Mouse (Mus musculus) forelimb bud, embryonic 11.5 days (tissue): ENCODE data around the gene Myo1e.

Experiments used
- DNase-seq: peaks from one replicate; pipeline ENCODE4 v3.0.0-alpha.2; 2012; ENCODE audit warnings: low read depth, low spot score

Myo1e gene

DNA sequence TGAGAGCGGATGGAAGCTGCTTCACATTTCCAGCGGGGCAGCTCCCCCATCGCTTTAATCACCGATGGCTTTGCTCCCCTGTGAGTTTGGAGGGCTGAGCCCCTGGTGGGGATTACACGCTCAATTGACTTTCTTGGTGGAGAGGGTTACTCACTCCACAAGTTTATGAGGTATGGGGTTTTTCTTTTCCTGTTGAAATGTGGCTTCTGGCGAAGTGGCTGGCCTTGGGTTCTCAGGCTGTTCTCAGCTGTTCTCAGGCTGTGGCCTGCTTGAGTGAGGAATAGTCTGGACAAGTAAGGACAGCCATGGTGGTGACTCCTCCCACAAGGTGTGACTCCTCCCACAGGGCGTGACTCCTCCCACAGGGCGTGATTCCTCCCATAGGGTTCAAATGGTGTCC lies 149.1 kb downstream of the Myo1e start:
- no peak for DNase-seq

- DNase-seq = no peak
Observed at GRCm38 (mm10) chr9:70359402-70360131, 152.4 kb downstream of the Myo1e start.

DNA sequence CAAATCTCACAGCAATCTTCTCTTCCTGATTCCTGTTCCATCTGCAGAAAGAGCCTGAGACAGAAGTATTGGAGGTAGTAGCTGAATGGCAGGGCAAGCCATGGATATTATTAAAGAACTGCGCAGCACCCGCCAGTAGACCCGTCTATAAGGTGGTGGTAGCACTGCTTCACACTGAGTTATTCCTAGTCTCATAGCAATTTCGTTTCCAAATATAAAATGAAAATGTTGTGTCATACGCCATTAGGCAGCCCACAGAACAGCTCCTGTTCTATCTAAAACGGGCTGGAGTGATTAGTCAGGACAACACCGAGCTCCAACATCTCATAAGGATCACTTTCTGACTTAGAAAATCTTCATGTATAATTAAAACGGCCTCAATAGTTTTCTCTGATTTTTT lies 157.6 kb downstream of the Myo1e start:
- DNase-seq = no peak

DNA sequence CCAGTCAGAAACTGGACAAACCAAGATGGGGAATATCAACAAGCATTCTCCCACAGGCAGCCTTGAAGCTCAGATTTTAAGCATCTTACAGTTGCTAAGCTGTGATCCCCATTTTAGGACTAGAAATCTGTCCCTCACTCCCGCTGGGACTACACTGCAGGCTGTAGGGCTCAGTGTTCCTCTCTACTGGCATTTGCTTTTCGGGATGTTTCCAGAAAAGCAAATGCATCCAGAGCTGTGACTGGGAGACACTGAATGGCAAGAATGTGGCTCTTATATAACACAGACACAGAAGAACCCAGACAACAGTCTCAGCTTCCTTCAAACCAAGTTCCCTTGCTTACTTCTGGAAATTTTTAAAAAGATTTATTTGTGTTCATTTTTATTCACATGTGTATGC lies 158.8 kb downstream of the Myo1e start:
- DNase-seq = no peak

- DNase-seq = no peak
Observed at GRCm38 (mm10) chr9:70366898-70367297, 159.7 kb downstream of the Myo1e start.

DNA sequence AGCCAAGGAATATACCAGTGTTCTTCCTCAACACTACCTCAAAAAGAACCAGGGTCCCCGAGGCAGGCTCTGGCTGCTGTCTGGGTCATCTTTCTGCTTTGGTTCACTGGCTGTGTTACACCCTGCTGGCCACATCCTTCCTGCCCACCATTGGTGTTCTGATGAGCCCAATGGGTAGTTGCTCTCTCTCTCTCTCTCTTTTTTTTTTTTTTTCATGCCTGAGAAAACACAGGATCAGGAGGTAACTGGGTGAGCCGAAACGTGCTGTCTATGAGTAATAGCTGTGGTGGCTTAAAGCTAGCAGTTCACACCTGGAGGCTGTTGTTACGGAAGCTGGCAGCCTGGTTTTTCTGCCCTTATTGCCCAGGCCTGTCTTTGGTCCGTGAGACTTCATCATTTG lies 164.5 kb downstream of the Myo1e start:
- no peak for DNase-seq

GRCm38 (mm10) chr9:70379502-70380467 lies 172.6 kb downstream of the Myo1e start:
- peak; percentile 52 for DNase-seq

GRCm38 (mm10) chr9:70382091-70382490 lies 174.9 kb downstream of the Myo1e start:
- no peak for DNase-seq

- DNase-seq = no peak
Observed at GRCm38 (mm10) chr9:70383750-70384149, 176.6 kb downstream of the Myo1e start.

DNA sequence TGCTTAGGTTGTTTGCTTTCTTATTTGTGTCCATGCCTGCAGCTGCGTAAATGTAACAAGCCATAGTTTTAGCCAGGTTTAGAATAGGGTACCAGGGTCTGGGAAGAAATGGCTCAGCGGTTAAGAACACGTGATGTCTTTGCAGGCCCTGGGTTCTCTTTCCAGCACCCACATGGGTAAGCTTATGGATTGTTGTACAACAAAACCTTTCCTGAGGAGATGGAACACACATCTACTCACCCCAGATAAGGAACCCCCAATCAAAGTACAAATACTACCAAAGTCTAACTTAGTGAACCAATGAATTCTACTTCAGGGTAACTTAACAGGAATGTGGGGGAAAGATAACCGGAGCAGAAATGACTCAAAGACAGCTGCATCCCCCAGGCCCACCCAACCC lies 177.3 kb downstream of the Myo1e start:
- DNase-seq = no peak

DNA sequence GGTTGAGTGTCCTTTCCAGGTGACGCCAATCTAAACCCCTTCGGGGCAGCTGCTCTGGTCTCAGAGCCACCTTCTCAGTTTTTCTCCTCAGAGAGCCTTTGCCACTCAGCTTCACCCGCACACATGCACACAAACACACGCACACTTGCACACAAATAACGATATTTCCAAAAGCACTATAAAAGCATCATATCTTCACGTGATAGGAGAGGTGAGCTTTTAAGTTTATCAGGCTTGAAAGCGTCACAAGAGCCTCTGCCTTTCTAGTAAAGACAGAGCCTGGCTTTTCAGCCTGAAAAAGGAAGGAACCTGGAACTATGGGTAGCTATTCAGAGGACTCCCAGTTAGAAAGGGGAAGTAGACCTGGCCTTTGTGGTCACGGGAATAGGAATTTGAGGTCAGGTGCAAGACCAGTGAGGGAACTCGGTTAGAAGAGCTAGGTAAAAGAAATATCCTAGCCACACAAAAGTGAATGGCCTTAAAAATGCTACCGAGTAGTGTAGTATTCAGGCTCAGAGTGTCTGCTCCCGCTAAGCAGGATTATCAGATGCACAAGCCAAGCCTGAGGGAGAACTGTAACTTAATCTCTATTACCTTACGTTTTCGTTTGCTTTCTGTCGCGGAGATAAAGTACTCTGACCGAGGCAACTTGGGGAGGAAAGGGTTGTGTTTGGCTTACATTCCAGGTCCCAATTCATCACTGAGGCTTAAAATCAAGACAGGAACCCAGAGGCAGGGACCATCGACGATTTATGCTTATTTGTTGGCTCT lies 178.0 kb downstream of the Myo1e start:
- DNase-seq = no peak

DNA sequence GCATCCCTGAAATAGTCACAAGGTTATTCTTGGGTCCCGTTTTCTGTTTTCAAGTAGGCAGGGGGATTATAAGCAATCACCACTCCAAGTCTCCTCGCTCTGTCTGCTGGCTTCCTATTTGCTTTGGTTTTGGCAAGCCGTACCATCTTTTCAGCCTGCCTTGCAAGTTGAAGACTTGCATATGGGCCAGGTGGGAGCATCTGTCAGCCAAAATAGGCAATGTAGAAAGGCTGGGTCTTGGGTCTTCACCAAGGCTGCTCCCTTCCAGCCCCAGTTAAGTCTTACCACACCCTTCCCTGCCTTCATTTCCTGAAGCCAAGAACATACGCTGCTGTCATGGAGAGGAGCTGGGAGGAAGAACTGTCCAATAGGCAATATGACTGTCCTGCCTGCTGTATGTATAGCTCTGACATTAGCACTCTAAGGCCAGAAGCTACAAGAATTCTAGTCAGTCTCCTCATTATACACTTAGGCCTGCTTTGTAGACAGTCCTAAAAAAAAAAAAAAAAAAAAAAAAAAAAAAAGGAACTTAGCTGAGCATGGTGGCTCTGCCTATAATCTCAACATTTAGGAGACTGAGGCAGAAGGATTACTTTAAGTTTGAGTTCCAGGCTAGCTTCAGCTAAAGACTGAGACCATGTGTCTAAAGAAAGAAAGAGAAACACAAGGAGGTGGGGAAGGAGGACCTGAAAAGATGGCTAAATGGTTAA lies 180.4 kb downstream of the Myo1e start:
- DNase-seq = no peak

DNA sequence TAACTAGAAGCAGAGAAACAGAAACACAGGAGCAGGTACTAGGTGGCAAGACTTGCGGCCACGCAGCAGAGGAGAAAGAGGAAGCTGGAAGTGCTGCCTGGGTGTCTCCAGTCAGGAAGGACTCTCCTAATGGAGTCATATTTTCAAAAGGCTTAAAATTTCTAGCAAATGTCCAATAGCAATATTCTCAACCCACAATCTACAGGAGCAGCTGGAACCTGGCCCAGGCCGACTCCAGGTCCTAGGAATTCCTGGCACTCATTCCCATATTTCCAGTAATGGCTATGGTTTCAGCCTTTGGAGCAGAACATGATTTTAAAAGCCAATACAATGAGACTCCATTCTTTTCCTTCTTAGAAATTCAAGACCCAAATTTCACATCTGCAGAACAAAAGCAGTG lies 182.4 kb downstream of the Myo1e start:
- DNase-seq = no peak

- no peak for DNase-seq
Observed at GRCm38 (mm10) chr9:70391042-70391441, 183.9 kb downstream of the Myo1e start.

DNA sequence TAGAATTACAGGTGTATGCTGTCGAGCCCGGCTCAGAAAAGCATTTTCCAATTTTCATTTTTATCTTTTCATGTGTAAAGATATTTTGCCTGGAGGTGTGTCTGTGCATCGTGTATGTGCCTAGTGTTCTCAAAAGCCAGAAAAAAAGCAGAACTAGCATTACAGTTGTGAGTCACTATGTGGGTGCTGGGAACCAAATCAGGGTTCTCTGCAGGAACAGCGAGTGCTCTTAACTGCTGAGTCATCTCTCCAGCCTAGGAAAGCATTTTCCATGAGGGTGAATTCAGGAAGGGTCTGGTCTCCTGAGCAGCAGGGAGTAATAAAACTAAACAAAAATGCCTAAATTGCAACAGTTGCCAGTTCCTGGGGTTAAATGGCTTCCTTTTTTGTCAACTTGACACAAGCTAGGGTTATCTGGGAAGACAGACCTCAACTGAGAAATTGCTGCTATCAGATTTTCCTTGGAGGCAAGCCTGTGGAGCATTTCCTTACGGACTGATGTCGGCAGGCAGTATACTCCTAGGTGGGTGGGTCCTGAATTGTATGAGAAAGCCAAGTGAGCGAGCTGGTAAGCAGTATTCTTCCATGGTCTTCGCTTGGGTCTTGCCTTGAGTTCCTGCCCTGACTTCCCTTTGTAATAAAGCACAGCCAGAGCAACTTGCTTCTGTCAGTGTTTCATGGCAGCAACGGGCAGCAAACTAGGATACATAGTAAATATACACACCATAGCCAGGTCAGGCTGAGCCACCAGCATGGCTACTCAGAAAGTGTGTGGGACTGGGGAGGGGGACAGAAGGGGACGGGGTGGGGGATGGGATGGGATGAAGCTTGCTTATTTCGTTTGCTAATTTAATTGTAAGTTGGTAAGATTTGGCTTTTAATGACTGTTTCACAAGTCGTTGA lies 184.8 kb downstream of the Myo1e start:
- DNase-seq = no peak

GRCm38 (mm10) chr9:70392563-70392907 lies 185.4 kb downstream of the Myo1e start:
- DNase-seq = peak; percentile 76

GRCm38 (mm10) chr9:70395617-70396016 lies 188.5 kb downstream of the Myo1e start:
- no peak for DNase-seq

- DNase-seq = no peak
Observed at GRCm38 (mm10) chr9:70396083-70396482, 188.9 kb downstream of the Myo1e start.

GRCm38 (mm10) chr9:70401937-70402539 lies 194.9 kb downstream of the Myo1e start:
- no peak for DNase-seq

GRCm38 (mm10) chr9:70406596-70406995 lies 199.4 kb downstream of the Myo1e start:
- DNase-seq = no peak
